Comparison of ENCODE assay signal across 11 mouse cellular contexts in the genomic region with DNA sequence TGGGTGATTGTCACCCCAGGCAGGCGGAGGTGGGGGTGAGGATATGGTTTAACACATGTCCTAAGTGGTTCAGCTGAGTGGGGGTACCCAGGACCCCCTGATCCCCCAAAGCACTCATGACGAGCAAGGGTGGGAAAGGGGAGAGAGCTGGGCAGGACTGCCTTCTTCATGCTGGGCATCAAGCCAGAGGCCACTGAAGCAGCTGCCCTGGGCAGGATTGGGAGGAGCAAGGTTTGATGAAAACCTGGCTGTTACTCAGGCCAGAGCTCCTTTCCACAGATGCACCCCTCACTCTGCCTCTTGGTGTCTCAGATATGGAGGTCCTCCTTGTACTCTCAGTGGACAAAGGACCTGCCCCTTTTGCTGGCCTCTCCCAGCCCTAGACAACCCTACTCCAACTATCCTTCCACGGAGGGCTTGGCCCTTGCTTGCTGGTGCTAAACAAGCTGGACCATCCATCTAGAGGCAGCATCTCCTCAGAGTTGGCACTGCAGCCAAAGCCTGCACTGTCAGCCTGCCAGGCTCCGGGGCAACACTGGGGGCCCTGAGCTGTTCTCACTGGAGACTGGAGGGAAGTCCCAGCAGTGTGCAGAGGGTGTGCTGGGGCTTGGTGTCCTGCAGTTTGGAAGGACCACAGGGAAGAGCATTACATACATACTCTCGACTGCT.
DNase-seq lines count a peak whose midpoint lies in the region; ATAC-seq and TF ChIP-seq lines count a peak whose summit lies in the region.
"Had no signal": no experiment of that assay in that cellular context is flagged by ENCODE, and none has a peak within 500 bp of the region (broad histone marks: within the 10 kb centered on the region; RNA-seq: fewer than 3 reads in every experiment).

No protein-coding gene starts in this region.

- no peaks in the 10 kb centered on the region for H3K9me3 ChIP-seq in heart, postnatal 0 days (replicated peaks; ENCODE audit: control insufficient read depth, low read length)
- no peaks in the 10 kb centered on the region for H3K9me3 ChIP-seq in lung, embryonic 14.5 days (ENCODE audit: low read depth, low read length)
- no peaks in the 10 kb centered on the region for H3K9me3 ChIP-seq in midbrain, embryonic 16.5 days (replicated peaks; ENCODE audit: control insufficient read depth, low read length, poor library complexity, severe bottlenecking)
- H3K9me3 ChIP-seq: limb, embryonic 12.5 days had no signal

- peak; percentile 33; the same call in 1 of the 2 replicates for ATAC-seq in heart, postnatal 0 days (ENCODE audit: insufficient read depth, low read depth)
- ATAC-seq in lung, embryonic 14.5 days (ENCODE audit: insufficient read depth), result peak; percentile 22; the same call in 1 of the 2 replicates
- peak; percentile 26; the same call in 1 of the 2 replicates for ATAC-seq in midbrain, embryonic 16.5 days

- no peak overlapping the region for H3K27ac ChIP-seq in heart, postnatal 0 days (ENCODE audit: low read depth)
- H3K27ac ChIP-seq in lung, embryonic 14.5 days (ENCODE audit: low read depth), result no peak overlapping the region
- no peak overlapping the region for H3K27ac ChIP-seq in cerebellum, adult 2 months (ENCODE audit: insufficient read depth, low read length)
- no peak overlapping the region for H3K27ac ChIP-seq in midbrain, embryonic 16.5 days (ENCODE audit: low read length)
- H3K27ac ChIP-seq: limb, embryonic 12.5 days had no signal

- no peak for TF ChIP-seq POLR2A in lung, adult 2 months (IDR thresholded peaks at IDR 0.05; ENCODE audit: borderline replicate concordance, extremely low read depth, low read depth, low read length)
- no peak for TF ChIP-seq POLR2A in cerebellum, adult 2 months (IDR thresholded peaks at IDR 0.05; ENCODE audit: borderline replicate concordance, insufficient read depth, low read length)

- TF ChIP-seq EP300 in heart, postnatal 0 days (IDR thresholded peaks at IDR 0.05; ENCODE audit: low read depth), result no peak

- no peaks in the 10 kb centered on the region for H3K27me3 ChIP-seq in heart, postnatal 0 days (ENCODE audit: control insufficient read depth, insufficient read depth, low read length)
- no peaks in the 10 kb centered on the region for H3K27me3 ChIP-seq in lung, embryonic 14.5 days (ENCODE audit: insufficient read depth, low read length)
- no peaks in the 10 kb centered on the region for H3K27me3 ChIP-seq in cerebellum, adult 2 months (ENCODE audit: control insufficient read depth, insufficient read depth, low read length)
- H3K27me3 ChIP-seq in midbrain, embryonic 16.5 days (ENCODE audit: control insufficient read depth, insufficient read depth, low read depth, low read length), result no peaks in the 10 kb centered on the region
- H3K27me3 ChIP-seq: limb, embryonic 12.5 days had no signal

- no peak for TF ChIP-seq CTCF in heart, postnatal 0 days (IDR thresholded peaks at IDR 0.05; ENCODE audit: low read depth)
- TF ChIP-seq CTCF in lung, embryonic 14.5 days (IDR thresholded peaks at IDR 0.05; ENCODE audit: low read depth), result no peak
- no peak for TF ChIP-seq CTCF in lung, adult 2 months (IDR thresholded peaks at IDR 0.05; ENCODE audit: insufficient read depth, low read length)
- TF ChIP-seq CTCF in cerebellum, adult 2 months (IDR thresholded peaks at IDR 0.05; ENCODE audit: borderline replicate concordance, insufficient read depth, low read depth, low read length), result no peak

- 0 out of 2 replicates have a peak, but pooled peaks cover 8% of the 10 kb centered on the region for H3K4me1 ChIP-seq in heart, postnatal 0 days (ENCODE audit: control insufficient read depth, insufficient read depth)
- H3K4me1 ChIP-seq in lung, embryonic 14.5 days (ENCODE audit: insufficient read depth), result 0 out of 2 replicates have a peak, but pooled peaks cover 3% of the 10 kb centered on the region
- peaks cover 4% of the 10 kb centered on the region for H3K4me1 ChIP-seq in lung, adult 2 months (ENCODE audit: control insufficient read depth, insufficient read depth, low read length)
- peaks cover 45% of the 10 kb centered on the region for H3K4me1 ChIP-seq in cerebellum, adult 2 months (ENCODE audit: control insufficient read depth, insufficient read depth, low read length)
- H3K4me1 ChIP-seq in midbrain, embryonic 16.5 days (ENCODE audit: control insufficient read depth, insufficient read depth, low read length), result peaks cover 25% of the 10 kb centered on the region
- H3K4me1 ChIP-seq: limb, embryonic 12.5 days had no signal

- intact Hi-C loops in heart, postnatal 36 days (cut with DNase I), result no loop called here

- H3K4me3 ChIP-seq in heart, postnatal 0 days (ENCODE audit: low read depth, low read length), result no peak overlapping the region
- H3K4me3 ChIP-seq in lung, embryonic 14.5 days (ENCODE audit: low read depth, low read length), result no peak overlapping the region
- H3K4me3 ChIP-seq in lung, adult 2 months (replicated peaks; ENCODE audit: extremely low read depth, low read depth, low read length), result no peak overlapping the region
- no peak overlapping the region for H3K4me3 ChIP-seq in cerebellum, adult 2 months (replicated peaks; ENCODE audit: insufficient read depth, low read depth, low read length)
- H3K4me3 ChIP-seq in midbrain, embryonic 16.5 days (ENCODE audit: low read depth, low read length), result no peak overlapping the region
- H3K4me3 ChIP-seq: limb, embryonic 12.5 days had no signal

- DNase-seq in heart, postnatal 0 days (ENCODE audit: low spot score), result peak; percentile 33
- DNase-seq in heart, postnatal 36 days, result no peak
- DNase-seq in lung, embryonic 14.5 days, result no peak
- no peak for DNase-seq in lung, adult 2 months
- peak; percentile 53 to 65 for DNase-seq in cerebellum, adult 2 months
- no peak for DNase-seq in right cerebral cortex, postnatal 14 days
- DNase-seq in c-Kit-positive CD71-positive TER-119-positive erythroid progenitor cells, embryonic 14.5 days (ENCODE audit: low spot score), result no peak
- DNase-seq: heart, adult 18-20 months; lung, postnatal 4 days had no signal

- no peak overlapping the region for H3K9ac ChIP-seq in heart, postnatal 0 days (replicated peaks; ENCODE audit: low read depth, low read length)
- H3K9ac ChIP-seq in lung, embryonic 14.5 days, result no peak overlapping the region
- no peak overlapping the region for H3K9ac ChIP-seq in midbrain, embryonic 16.5 days (ENCODE audit: low read depth, low read length)
- H3K9ac ChIP-seq: limb, embryonic 12.5 days had no signal

- no peak overlapping the region for H3K4me2 ChIP-seq in heart, postnatal 0 days (ENCODE audit: low read depth, low read length)
- H3K4me2 ChIP-seq in lung, embryonic 14.5 days, result no peak overlapping the region
- no peak overlapping the region for H3K4me2 ChIP-seq in midbrain, embryonic 16.5 days (ENCODE audit: low read length)
- H3K4me2 ChIP-seq: limb, embryonic 12.5 days had no signal

- peaks cover 20% of the 10 kb centered on the region for H3K36me3 ChIP-seq in heart, postnatal 0 days (replicated peaks; ENCODE audit: control insufficient read depth, insufficient read depth, low read length)
- H3K36me3 ChIP-seq in lung, embryonic 14.5 days (ENCODE audit: insufficient read depth), result peaks cover 17% of the 10 kb centered on the region; the same call in 1 of the 2 replicates
- no peaks in the 10 kb centered on the region; the same call in 1 of the 2 replicates for H3K36me3 ChIP-seq in midbrain, embryonic 16.5 days (ENCODE audit: control insufficient read depth, insufficient read depth, low read length)

- WGBS in heart, postnatal 0 days, result 41% methylated on average over 5 of the region's 5 CpGs
- 67% methylated on average over 5 of the region's 5 CpGs for WGBS in lung, embryonic 14.5 days
- WGBS in lung, adult 2 months, result 60% methylated on average over 5 of the region's 5 CpGs
- 26% methylated on average over 5 of the region's 5 CpGs for WGBS in cerebellum, adult 2 months
- 81% methylated on average over 5 of the region's 5 CpGs for WGBS in midbrain, embryonic 16.5 days

Comparison
In these comparisons a context has a peak if more than half of its experiments do, and no peak if none do; other contexts are left out.
1. DNase-seq: peak in heart, postnatal 0 days (single experiment) and cerebellum, adult 2 months (2 of 2); none in heart, postnatal 36 days (0 of 2), lung, embryonic 14.5 days (single experiment), lung, adult 2 months (single experiment), right cerebral cortex, postnatal 14 days (single experiment) and c-Kit-positive CD71-positive TER-119-positive erythroid progenitor cells, embryonic 14.5 days (single experiment).
2. Peak in every context shown above with its lines, with median percentiles within 50 percentile points of each other: ATAC-seq.